Mouse (Mus musculus): ENCODE results near the gene Ankrd6.

DNA sequence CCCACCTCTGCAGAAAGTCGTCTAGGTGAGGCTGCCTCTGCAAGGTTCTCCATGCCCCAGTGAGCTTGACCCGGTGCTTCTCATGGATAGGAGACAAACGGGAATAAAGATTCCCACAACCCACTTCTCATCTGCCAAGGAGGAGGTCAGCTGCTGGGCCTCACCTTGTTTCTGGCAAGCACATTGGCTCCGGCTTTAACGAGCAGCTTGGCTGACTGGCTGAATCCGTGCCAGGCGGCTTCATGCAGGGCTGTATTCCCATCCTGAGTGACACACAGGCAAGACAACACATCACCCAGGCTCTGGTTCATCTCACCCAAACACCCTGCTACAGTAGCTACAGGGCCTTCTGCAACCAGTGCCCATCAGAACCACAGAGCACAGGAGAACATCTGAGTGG is 123.7 kb downstream of the Ankrd6 start:
- no peak for TF ChIP-seq SIN3A (IDR thresholded peaks at IDR 0.05; ENCODE audit: low read length)
- no peak for TF ChIP-seq CTCF (conservative IDR thresholded peaks at IDR 0.05 in 1 of 2, IDR thresholded peaks at IDR 0.05 in 1 of 2; ENCODE audit: low read depth in 2 of 2, low read length in 2 of 2)
- no peak for TF ChIP-seq EP300 (IDR thresholded peaks at IDR 0.05; ENCODE audit: low read length)
- no peak for TF ChIP-seq POLR2AphosphoS2 (IDR thresholded peaks at IDR 0.05; ENCODE audit: low read depth, low read length)
- no peak for TF ChIP-seq E2F4 (IDR thresholded peaks at IDR 0.05; ENCODE audit: insufficient replicate concordance, low read depth, low read length)
- TF ChIP-seq POLR2A (IDR thresholded peaks at IDR 0.05; ENCODE audit: low read depth, low read length), result no peak
- no peak for TF ChIP-seq NRF1 (IDR thresholded peaks at IDR 0.05; ENCODE audit: low read depth, low read length)
- no peak for TF ChIP-seq MAX (IDR thresholded peaks at IDR 0.05; ENCODE audit: low read length)
